Mouse (Mus musculus) C2C12 (cell line): ENCODE measurements around the gene Smtn. TPM values are rescaled to one million over a fixed set of nuclear protein-coding genes. Genes with fewer than 3 reads are reported as not detected.

Source experiments
- H3K27me3 ChIP-seq: one replicate; pipeline ENCODE4 v1.6.1; 2011; ENCODE audit not compliant: control insufficient read depth, insufficient read depth, insufficient read length
- H3K36me3 ChIP-seq: one replicate; pipeline ENCODE4 v1.6.1; 2011; ENCODE audit not compliant: control insufficient read depth, insufficient read depth
- H3K4me3 ChIP-seq: one replicate; pipeline ENCODE4 v1.5.1; 2011; ENCODE audit warnings: mild to moderate bottlenecking, control low read depth; ENCODE audit not compliant: poor library complexity, insufficient read depth, severe bottlenecking
- H3K79me2 ChIP-seq: one replicate; pipeline ENCODE4 v1.6.1; 2011; ENCODE audit not compliant: control insufficient read depth, insufficient read depth
- H3K79me3 ChIP-seq: one replicate; pipeline ENCODE4 v1.6.1; 2011; ENCODE audit warnings: low read depth, control low read depth
- H3ac ChIP-seq: one replicate; pipeline ENCODE3; 2011; ENCODE audit warnings: low read depth; ENCODE audit not compliant: control insufficient read depth, insufficient read length
- CEBPB ChIP-seq: IDR thresholded peaks from one replicate; pipeline ENCODE4 v1.6.1; 2011; ENCODE audit warnings: low read depth, mild to moderate bottlenecking, control low read depth, moderate library complexity
- CTCF ChIP-seq: IDR thresholded peaks from one replicate; pipeline ENCODE4 v1.5.1; 2011; ENCODE audit not compliant: control insufficient read depth, insufficient read depth, insufficient read length
- FOSL1 ChIP-seq: IDR thresholded peaks from one replicate; pipeline ENCODE4 v1.8.0; 2011; ENCODE audit warnings: mild to moderate bottlenecking, low read length; ENCODE audit not compliant: poor library complexity, insufficient read depth, severe bottlenecking
- MAX ChIP-seq: IDR thresholded peaks from one replicate; pipeline ENCODE4 v1.6.1; 2011; ENCODE audit warnings: mild to moderate bottlenecking, control low read depth
- MYOD1 ChIP-seq: IDR thresholded peaks from one replicate; pipeline ENCODE4 v1.6.1; 2011; ENCODE audit warnings: low read depth; ENCODE audit not compliant: control insufficient read depth, insufficient read length
- MYOG ChIP-seq: IDR thresholded peaks from one replicate; pipeline ENCODE4 v1.6.1; 2011; ENCODE audit not compliant: control insufficient read depth, insufficient read length; ENCODE audit errors: extremely low read depth
- USF1 ChIP-seq: IDR thresholded peaks from one replicate; pipeline ENCODE4 v1.6.1; 2011; ENCODE audit warnings: low read depth, mild to moderate bottlenecking, control low read depth, moderate library complexity
- long read RNA-seq, 2 experiments: library from polyadenylated mRNA; unstranded; transcript quantifications; one replicate each; pipeline ENCODE4 v2.0.0; 2019 to 2020
- polyA plus RNA-seq: library from polyadenylated mRNA; unstranded; fragments of >200 nt; fragmentation: generic; extraction: Trizol; gene quantifications from one replicate; pipeline ENCODE4 v1.2.1, GENCODE M21; 2012; ENCODE audit warnings: missing spikeins

The Smtn gene
- polyA plus RNA-seq: 45.9 TPM
- long read RNA-seq, experiment 1, transcript Smtn-202 (21 exons, 3,335 nt): major isoform, 18 of 50 reads
- long read RNA-seq, experiment 1, partial matches to known transcripts: 26 of 50 reads
- long read RNA-seq, experiment 1, other reads (novel, unspliced or antisense): 5 of 50 reads
- long read RNA-seq, experiment 2, transcript Smtn-202 (21 exons, 3,335 nt): major isoform, 209 of 285 reads
- long read RNA-seq, experiment 2, partial matches to known transcripts: 44 of 285 reads
- long read RNA-seq, experiment 2, other reads (novel, unspliced or antisense): 28 of 285 reads

DNA sequence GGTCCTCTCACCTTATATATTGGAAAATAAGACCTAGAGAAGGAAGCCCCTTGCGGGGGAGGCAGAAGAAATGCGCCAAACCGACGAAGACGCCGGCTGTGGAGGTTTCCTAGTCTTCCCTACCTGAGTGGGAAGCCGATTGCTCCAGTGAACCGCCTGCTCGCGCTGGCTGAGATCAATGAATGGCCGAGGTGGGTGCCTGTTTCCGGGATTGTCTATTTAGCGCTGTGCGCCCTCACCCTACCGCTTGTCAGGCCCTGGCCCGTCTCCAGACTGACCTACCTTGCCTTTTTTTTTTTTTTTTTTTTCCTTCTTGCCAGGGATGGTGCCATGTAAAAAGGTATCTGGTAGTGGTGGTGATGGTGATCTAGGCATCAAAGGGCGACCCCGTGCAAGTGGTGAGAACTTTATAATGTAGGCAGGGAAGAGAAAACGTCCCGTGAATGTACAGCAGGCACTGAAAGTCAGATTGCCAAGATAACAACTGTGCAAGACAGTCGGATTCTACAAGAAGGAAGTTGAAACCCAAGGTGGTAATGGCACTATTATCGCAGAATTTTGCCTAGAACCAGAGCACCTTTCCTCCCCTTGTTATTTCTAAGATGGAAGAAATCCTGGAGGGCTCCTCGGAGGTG is at the start of gene Smtn:
Gene Smtn (minus strand): TSS at position 162 of the 635 bp plus-strand sequence.
- no peaks in the 10 kb centered on the region for H3K27me3 ChIP-seq
- H3K4me3 ChIP-seq: peak within 1 kb of the TSS; percentile 65
- peaks cover 11% of the 10 kb centered on the region for H3K36me3 ChIP-seq
- peaks cover 25% of the 10 kb centered on the region for H3K79me3 ChIP-seq
- peaks cover 32% of the 10 kb centered on the region for H3K79me2 ChIP-seq
- no peak within 1 kb of the TSS for H3ac ChIP-seq
- TF ChIP-seq FOSL1 (no peak), USF1 (no peak), CEBPB (no peak)

DNA sequence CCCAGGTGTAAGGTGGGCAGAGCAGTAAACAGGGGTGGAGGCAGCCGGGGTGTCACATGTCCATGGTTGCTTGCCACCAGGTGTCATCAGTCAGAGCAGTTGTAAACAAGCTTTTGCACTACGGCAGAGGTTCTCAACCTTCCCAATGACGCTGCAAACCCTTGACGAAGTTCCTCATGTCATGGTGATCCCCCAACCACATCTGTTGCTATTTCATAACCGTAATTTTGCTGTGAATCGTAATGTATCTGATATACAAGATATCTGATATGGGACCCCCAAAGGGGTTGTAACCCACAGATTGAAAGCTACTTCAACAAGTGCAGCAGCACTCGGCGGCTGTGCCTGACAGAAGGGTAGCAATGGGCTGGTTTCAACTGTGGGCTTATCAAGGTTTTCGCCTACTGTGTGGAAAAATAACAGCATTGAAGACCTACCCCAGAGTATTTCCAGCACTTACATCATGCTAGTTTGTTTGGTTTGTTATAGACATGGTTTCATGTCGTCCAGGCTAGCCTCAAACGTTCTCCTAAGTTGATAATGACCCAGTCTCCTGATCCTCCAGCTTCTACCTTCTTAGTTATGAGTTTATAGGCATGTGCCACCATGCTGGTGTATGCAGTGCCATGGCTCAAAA is 47.7 kb upstream of the Smtn start:
- TF ChIP-seq MAX: no peak
- no peak for TF ChIP-seq MYOD1
- no peak for TF ChIP-seq FOSL1
- TF ChIP-seq CTCF: no peak
- no peak for TF ChIP-seq MYOG
- no peak for TF ChIP-seq CEBPB
- no peak for TF ChIP-seq USF1
- H3ac ChIP-seq: no peak overlapping the region
- H3K79me2 ChIP-seq: no peaks in the 10 kb centered on the region
- H3K27me3 ChIP-seq: no peaks in the 10 kb centered on the region
- no peaks in the 10 kb centered on the region for H3K79me3 ChIP-seq
- no peak overlapping the region for H3K4me3 ChIP-seq
- H3K36me3 ChIP-seq: no peaks in the 10 kb centered on the region

DNA sequence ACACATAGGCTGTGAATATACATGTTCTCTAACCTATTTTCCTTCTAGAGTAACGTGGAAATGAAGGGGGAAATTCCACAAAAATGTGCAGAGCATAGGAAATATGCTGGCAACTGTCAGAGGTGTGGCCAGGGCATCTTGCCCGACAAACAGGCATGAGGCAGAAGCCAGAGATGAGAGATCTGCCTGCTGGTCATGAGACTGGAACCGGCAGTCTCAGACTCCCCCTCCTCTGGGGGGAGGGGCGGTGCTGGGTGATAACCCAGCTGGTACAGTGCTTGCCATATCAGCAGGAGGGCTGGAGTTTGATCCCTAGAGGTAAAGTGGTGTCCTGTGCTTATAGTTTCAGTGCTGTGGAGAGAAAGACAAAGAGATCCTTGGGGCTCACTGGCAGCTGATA is 46.9 kb upstream of the Smtn start:
- Histone ChIP-seq H3K4me3 (no peak overlapping the region), H3K27me3 (no peaks in the 10 kb centered on the region), H3K36me3 (no peaks in the 10 kb centered on the region), H3K79me2 (no peaks in the 10 kb centered on the region), H3ac (no peak overlapping the region), H3K79me3 (no peaks in the 10 kb centered on the region)
- TF ChIP-seq USF1: no peak

DNA sequence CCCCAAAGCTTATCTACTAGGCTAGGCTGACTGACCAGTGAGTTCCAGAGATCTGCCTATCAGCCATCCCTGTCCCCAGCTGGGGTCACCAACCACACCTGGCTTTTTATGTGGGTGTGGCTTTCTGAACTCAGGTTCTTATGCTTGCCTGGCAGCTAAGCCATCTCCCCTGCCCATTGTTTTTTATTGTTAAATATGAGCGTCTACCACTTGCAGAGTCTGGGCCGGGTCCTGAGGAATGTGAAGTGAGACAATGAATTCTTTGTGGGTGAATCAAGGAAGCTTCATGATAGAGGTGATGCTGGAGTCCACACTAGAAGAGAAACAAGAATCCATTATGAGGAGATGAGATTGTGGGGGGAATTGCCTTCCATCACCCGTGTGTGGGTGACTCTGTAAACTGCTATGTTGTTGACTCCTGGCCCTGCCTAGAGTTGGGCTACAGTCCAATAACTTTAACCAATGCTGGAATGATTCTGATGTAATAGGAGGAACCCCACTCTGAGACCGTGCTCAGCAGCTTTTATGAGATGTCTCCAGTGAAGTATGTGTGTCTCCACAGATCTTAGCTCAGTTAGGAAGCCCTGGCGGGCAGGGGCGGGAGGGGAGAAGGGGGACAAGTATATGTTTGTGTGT is 45.7 kb upstream of the Smtn start:
- TF ChIP-seq FOSL1 (no peak), CTCF (no peak), MAX (no peak), MYOG (no peak), USF1 (no peak), MYOD1 (no peak), CEBPB (no peak)
- no peak overlapping the region for H3ac ChIP-seq
- H3K4me3 ChIP-seq: no peak overlapping the region
- H3K36me3 ChIP-seq: no peaks in the 10 kb centered on the region
- H3K79me2 ChIP-seq: no peaks in the 10 kb centered on the region
- no peaks in the 10 kb centered on the region for H3K79me3 ChIP-seq
- no peaks in the 10 kb centered on the region for H3K27me3 ChIP-seq

DNA sequence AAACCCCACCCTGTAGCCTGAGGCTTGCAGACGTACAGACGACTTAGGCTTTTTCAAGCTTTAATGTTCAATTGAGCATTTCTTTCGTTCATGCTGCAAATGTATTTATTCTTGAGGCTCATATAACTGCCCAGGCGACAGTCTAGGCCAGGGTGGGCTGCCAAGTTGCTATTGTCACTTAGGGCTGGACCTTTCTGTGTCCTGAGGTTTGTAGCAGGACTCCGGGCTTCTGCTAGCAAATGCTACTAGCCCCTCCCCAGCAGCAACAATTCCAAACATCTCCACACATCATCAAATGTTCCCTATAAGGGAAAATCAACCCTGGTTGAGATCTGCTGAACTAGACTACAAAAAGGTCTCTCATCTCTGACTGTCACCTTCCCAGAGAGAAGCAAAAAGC is 42.7 kb upstream of the Smtn start:
- no peak overlapping the region for H3K4me3 ChIP-seq
- no peaks in the 10 kb centered on the region for H3K36me3 ChIP-seq
- H3K79me2 ChIP-seq: no peaks in the 10 kb centered on the region
- TF ChIP-seq MYOD1 (no peak), USF1 (no peak), MAX (no peak), FOSL1 (no peak), CEBPB (no peak), MYOG (no peak), CTCF (no peak)
- no peak overlapping the region for H3ac ChIP-seq
- H3K79me3 ChIP-seq: no peaks in the 10 kb centered on the region
- no peaks in the 10 kb centered on the region for H3K27me3 ChIP-seq

DNA sequence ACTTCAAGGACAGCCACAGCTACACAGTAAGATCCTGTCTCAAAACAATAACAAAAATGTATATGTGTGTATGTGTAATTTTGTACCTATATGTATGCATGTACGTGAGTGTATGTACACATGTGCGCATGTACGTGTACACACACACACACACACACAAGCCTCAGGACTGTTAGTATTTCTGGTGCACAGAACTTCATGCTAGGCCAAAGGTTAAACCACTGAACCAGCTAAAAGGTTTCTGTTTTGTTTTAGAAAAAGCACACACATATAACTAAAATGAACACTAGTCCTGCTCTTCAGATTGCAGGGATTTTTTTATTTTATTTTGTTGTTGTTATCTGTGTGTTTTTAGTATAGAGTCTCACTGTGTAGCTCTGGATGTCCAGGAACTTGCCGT is 41.5 kb upstream of the Smtn start:
- H3K4me3 ChIP-seq: no peak overlapping the region
- no peaks in the 10 kb centered on the region for H3K27me3 ChIP-seq

More for the DNA sequence above, 41.5 kb upstream of the Smtn start:
- H3ac ChIP-seq: no peak overlapping the region
- no peaks in the 10 kb centered on the region for H3K79me2 ChIP-seq
- H3K79me3 ChIP-seq: no peaks in the 10 kb centered on the region
- TF ChIP-seq CEBPB (no peak), MAX (no peak), FOSL1 (no peak), MYOD1 (no peak), MYOG (no peak), USF1 (no peak), CTCF (no peak)
- H3K36me3 ChIP-seq: no peaks in the 10 kb centered on the region
